Mouse (Mus musculus): Measurements from ENCODE around the gene Terb1. TPM values are rescaled to one million over a fixed set of nuclear protein-coding genes. Genes with fewer than 3 reads are reported as not detected.

The Terb1 gene
- polyA plus RNA-seq, 2 experiments = 0.29 to 0.44 TPM

- Histone ChIP-seq H3K27me3 (ENCODE audit: control insufficient read depth, insufficient read depth, low read length) (no peaks in the 10 kb centered on the region), H3K36me3 (ENCODE audit: control insufficient read depth, insufficient read depth, low read length) (peaks cover 92% of the 10 kb centered on the region), H3K27ac (replicated peaks; ENCODE audit: low read depth, low read length) (peak overlapping the region; percentile 63; the same call in 1 of the 2 replicates), H3K9me3 (ENCODE audit: control insufficient read depth, low read length) (no peaks in the 10 kb centered on the region), H3K9ac (ENCODE audit: low read depth, low read length, severe bottlenecking) (no peak overlapping the region), H3K4me1 (ENCODE audit: control insufficient read depth, insufficient read depth, low read length) (peaks cover 14% of the 10 kb centered on the region), H3K4me2 (replicated peaks; ENCODE audit: low read depth, low read length, severe bottlenecking) (no peak overlapping the region), H3K4me3 (replicated peaks; ENCODE audit: low read length) (no peak overlapping the region)
- no peak for TF ChIP-seq POLR2A (IDR thresholded peaks at IDR 0.05; ENCODE audit: borderline replicate concordance, extremely low read depth, insufficient read depth, insufficient read length)
- WGBS = 63% methylated on average over 12 of the region's 12 CpGs
- DNase-seq (ENCODE audit: low spot score) (peak; percentile 78), ATAC-seq (ENCODE audit: low FRiP score, low read depth) (peak; percentile 85)
Observed at GRCm38 (mm10) chr8:104436038-104436437, 73.7 kb downstream of the Terb1 start.

GRCm38 (mm10) chr8:104434826-104435354 is 74.8 kb downstream of the Terb1 start:
- DNase-seq (ENCODE audit: low spot score) (no peak), ATAC-seq (ENCODE audit: low FRiP score, low read depth) (no peak)
- TF ChIP-seq POLR2A (IDR thresholded peaks at IDR 0.05; ENCODE audit: borderline replicate concordance, extremely low read depth, insufficient read depth, insufficient read length) = no peak
- Histone ChIP-seq H3K4me2 (replicated peaks; ENCODE audit: low read depth, low read length, severe bottlenecking) (no peak overlapping the region), H3K27ac (replicated peaks; ENCODE audit: low read depth, low read length) (no peak overlapping the region), H3K36me3 (ENCODE audit: control insufficient read depth, insufficient read depth, low read length) (peaks cover 95% of the 10 kb centered on the region), H3K4me1 (ENCODE audit: control insufficient read depth, insufficient read depth, low read length) (peaks cover 11% of the 10 kb centered on the region; the same call in 1 of the 2 replicates), H3K4me3 (replicated peaks; ENCODE audit: low read length) (no peak overlapping the region), H3K27me3 (ENCODE audit: control insufficient read depth, insufficient read depth, low read length) (no peaks in the 10 kb centered on the region), H3K9me3 (ENCODE audit: control insufficient read depth, low read length) (no peaks in the 10 kb centered on the region), H3K9ac (ENCODE audit: low read depth, low read length, severe bottlenecking) (no peak overlapping the region)
- 91% methylated on average over 18 of the region's 18 CpGs for WGBS

- Histone ChIP-seq H3K9ac (ENCODE audit: low read depth, low read length, severe bottlenecking) (no peak overlapping the region), H3K27ac (replicated peaks; ENCODE audit: low read depth, low read length) (no peak overlapping the region), H3K4me3 (replicated peaks; ENCODE audit: low read length) (no peak overlapping the region), H3K4me1 (ENCODE audit: control insufficient read depth, insufficient read depth, low read length) (peaks cover 11% of the 10 kb centered on the region; the same call in 1 of the 2 replicates), H3K9me3 (ENCODE audit: control insufficient read depth, low read length) (no peaks in the 10 kb centered on the region), H3K27me3 (ENCODE audit: control insufficient read depth, insufficient read depth, low read length) (no peaks in the 10 kb centered on the region), H3K36me3 (ENCODE audit: control insufficient read depth, insufficient read depth, low read length) (peaks cover 95% of the 10 kb centered on the region), H3K4me2 (replicated peaks; ENCODE audit: low read depth, low read length, severe bottlenecking) (no peak overlapping the region)
- DNase-seq (ENCODE audit: low spot score) (no peak), ATAC-seq (ENCODE audit: low FRiP score, low read depth) (no peak)
- no peak for TF ChIP-seq POLR2A (IDR thresholded peaks at IDR 0.05; ENCODE audit: borderline replicate concordance, extremely low read depth, insufficient read depth, insufficient read length)
- WGBS = 87% methylated on average over 4 of the region's 4 CpGs
Observed at GRCm38 (mm10) chr8:104434275-104434674, 75.4 kb downstream of the Terb1 start.

- Histone ChIP-seq H3K9me3 (ENCODE audit: control insufficient read depth, low read length) (no peaks in the 10 kb centered on the region), H3K4me1 (ENCODE audit: control insufficient read depth, insufficient read depth, low read length) (peaks cover 11% of the 10 kb centered on the region; the same call in 1 of the 2 replicates), H3K27me3 (ENCODE audit: control insufficient read depth, insufficient read depth, low read length) (no peaks in the 10 kb centered on the region), H3K4me3 (replicated peaks; ENCODE audit: low read length) (no peak overlapping the region), H3K4me2 (replicated peaks; ENCODE audit: low read depth, low read length, severe bottlenecking) (no peak overlapping the region), H3K27ac (replicated peaks; ENCODE audit: low read depth, low read length) (no peak overlapping the region), H3K9ac (ENCODE audit: low read depth, low read length, severe bottlenecking) (no peak overlapping the region), H3K36me3 (ENCODE audit: control insufficient read depth, insufficient read depth, low read length) (peaks cover 94% of the 10 kb centered on the region)
- ATAC-seq (ENCODE audit: low FRiP score, low read depth) = no peak
- TF ChIP-seq POLR2A (IDR thresholded peaks at IDR 0.05; ENCODE audit: borderline replicate concordance, extremely low read depth, insufficient read depth, insufficient read length) = no peak
- no peak for DNase-seq (ENCODE audit: low spot score)
- WGBS = 93% methylated on average over 5 of the region's 5 CpGs
Observed at GRCm38 (mm10) chr8:104433191-104433842, 76.4 kb downstream of the Terb1 start.

- no peak for TF ChIP-seq POLR2A (IDR thresholded peaks at IDR 0.05; ENCODE audit: borderline replicate concordance, extremely low read depth, insufficient read depth, insufficient read length)
- no peaks in the 10 kb centered on the region for H3K27me3 ChIP-seq (ENCODE audit: control insufficient read depth, insufficient read depth, low read length)
- DNase-seq (ENCODE audit: low spot score) (no peak), ATAC-seq (ENCODE audit: low FRiP score, low read depth) (no peak)
- H3K27ac ChIP-seq (replicated peaks; ENCODE audit: low read depth, low read length) = no peak overlapping the region
- H3K36me3 ChIP-seq (ENCODE audit: control insufficient read depth, insufficient read depth, low read length) = peaks cover 97% of the 10 kb centered on the region
- 93% methylated on average over 6 of the region's 6 CpGs for WGBS
- no peak overlapping the region for H3K4me2 ChIP-seq (replicated peaks; ENCODE audit: low read depth, low read length, severe bottlenecking)
- H3K4me1 ChIP-seq (ENCODE audit: control insufficient read depth, insufficient read depth, low read length) = peaks cover 11% of the 10 kb centered on the region; the same call in 1 of the 2 replicates
- H3K9ac ChIP-seq (ENCODE audit: low read depth, low read length, severe bottlenecking) = no peak overlapping the region
- H3K4me3 ChIP-seq (replicated peaks; ENCODE audit: low read length) = no peak overlapping the region
- no peaks in the 10 kb centered on the region for H3K9me3 ChIP-seq (ENCODE audit: control insufficient read depth, low read length)
Observed at GRCm38 (mm10) chr8:104432656-104433055, 77.1 kb downstream of the Terb1 start.

Measured in limb, embryonic 14.5 days (tissue).